Mouse (Mus musculus) megakaryocyte, adult 5-6 weeks (primary cell): ENCODE measurements around the gene Gpc5. TPM values are rescaled to one million over a fixed set of nuclear protein-coding genes. Genes with fewer than 3 reads are reported as not detected.

Experiments used
- ATAC-seq: 2 replicates; pipeline ENCODE4 v1.8.0; 2016; ENCODE audit warnings: mild to moderate bottlenecking, inconsistent platforms; ENCODE audit not compliant: poor library complexity, severe bottlenecking
- total RNA-seq, 2 experiments: library from RNA; stranded (forward) in 1 of 2; stranded (reverse) in 1 of 2; fragments of 153-499, 151-499 nt in 1 of 2; fragments of 221-1000, 200-1000 nt in 1 of 2; gene quantifications; 2 replicates each; pipeline versions ENCODE4 v1.2.3 to v1.2.4; 2015 to 2017

Gene Gpc5
- total RNA-seq, 2 experiments from 2014 or later, result not detected

DNA sequence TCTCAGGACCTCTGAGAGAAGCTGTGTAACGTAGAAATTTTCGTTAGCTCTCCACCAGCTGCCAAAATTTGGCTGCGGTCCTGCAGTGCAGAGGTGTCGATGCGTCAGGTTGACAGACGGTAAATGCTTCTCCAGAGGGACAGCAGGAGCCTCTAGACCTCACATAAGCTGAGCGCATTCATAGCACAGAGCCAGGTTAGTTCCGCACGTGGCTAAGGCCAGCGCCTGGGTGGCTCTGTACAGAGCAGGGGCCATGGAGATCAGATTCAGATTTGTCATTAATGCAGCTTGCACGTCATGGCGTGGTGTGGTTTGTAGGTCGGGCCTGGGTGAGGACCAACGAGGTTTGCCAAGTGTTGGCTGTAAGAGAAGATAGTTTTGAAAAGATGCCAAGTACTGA lies 385.3 kb downstream of the Gpc5 start:
- no peak for ATAC-seq

DNA sequence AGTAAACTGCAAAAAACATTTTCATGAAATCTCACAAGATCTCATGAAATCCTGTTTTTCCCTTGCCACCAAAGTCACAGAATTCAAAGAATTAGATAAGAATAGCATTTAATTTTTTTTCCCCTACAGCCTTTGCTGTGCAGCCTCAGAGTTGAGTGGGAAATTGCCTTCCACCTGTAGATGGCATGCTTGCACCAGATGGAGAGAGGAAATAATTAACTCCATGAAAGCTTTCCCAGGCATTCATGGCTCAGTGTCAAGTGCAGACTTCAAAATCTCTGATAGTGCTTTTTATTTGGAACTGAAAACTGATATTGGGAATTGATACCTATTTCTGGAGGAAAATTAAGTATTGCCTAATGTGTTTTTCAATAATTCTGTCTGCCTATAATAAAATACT lies 393.1 kb downstream of the Gpc5 start:
- no peak for ATAC-seq

DNA sequence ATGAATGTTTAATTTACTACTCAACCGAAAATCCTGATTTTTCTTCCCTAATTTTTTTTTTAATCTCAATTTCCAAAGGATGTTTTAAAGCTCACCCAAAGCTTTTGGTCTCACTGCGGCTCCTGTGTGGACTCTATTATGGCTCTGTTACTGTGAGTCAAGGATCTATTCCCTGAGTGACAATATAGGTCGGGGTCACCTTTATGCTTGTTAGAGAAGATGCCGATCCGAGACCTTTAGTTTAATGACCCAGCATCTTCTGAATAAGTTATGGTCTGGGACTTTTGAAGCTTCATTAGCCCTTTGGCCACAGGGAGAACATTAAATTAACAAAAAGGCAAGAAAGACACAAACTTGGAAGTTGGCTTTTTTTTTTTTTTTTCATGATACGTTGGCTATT lies 408.8 kb downstream of the Gpc5 start:
- no peak for ATAC-seq

DNA sequence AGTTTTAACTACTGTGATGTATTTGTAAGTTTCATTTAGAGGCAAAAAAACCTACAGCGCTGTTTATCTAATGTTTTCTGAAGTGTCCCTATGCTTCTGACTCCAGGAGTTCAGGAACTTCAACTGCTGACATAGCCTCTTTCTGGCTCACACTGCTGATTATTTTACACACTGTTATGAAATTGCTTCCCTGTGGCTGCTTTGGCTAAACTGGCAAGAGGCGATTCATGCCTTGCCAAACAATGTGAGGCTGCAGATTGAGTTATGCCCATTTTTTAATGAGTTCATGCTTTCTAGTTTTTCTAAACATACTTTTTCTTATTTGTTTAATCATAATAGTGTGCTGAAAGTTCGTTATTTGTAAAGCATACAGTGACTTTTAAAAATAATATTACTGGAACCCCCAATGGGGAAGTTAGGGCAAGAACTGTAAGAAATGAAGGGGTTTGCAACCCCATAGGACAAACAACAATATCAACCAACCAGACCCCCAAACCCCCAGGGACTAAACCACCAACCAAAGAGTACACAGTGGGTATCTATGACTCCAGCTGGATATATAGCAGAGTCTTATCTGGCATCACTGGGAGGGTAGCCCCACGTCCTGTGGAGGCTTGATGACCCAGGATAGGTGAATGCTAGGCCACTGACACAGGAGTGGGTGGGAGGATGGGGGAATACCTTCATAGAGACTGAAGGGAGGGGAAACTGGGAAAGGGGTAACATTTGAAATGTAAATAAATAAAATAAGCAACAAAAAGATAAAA lies 454.7 kb downstream of the Gpc5 start:
- no peak for ATAC-seq

DNA sequence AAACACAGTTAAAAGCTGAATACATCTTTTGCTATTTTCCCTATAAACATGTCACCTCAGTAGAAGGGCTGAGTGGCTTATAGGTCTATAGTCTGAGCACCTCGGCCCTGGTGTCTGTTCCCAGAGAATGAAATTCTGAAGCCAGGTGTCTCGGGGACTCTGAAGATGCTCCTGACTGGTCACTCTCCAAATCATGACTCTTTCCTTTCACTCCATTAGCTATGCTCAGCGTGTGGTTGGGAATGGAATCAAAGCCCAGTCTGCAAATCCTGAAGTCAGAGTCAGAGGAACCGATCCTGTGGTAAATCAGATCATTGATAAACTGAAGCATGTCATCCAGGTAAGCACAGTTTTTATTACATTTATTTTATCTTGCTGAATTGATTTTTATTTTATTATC lies 460.0 kb downstream of the Gpc5 start:
- no peak for ATAC-seq

DNA sequence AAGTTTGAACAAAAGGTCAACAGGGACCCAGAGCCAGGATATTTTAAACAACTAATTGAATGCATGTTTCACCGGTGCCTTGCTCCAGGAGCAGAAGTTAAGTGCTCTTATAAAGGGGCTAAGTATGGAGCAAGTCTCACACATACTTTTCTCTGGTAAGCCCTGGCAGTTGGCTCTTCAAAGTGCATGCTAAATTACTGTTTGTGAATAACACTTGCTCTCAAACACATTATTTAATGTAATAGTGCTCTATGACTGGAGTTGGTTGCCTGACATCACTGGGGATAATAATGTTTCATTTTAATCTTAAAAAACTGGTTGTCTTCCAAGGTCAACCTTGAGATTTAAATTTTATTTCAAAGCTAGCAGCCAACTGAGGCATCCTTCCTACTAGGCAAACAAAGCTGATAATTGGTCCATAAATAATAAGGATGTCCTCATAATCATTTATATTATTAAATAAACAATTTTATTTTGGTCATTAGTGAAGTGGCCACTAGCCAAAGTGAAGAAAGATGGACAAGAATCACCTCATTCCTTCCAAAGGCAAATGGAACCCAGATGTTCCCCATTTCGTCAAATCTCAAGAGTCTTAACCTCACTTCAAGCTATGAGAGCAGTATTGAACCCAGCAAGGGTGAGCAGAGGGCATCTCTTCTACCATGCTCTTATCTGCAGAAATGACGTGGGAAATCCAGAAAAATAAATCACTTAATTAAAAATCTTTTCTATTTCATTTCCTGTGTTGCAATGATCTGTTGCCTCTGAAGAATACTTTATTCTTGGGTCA lies 488.6 kb downstream of the Gpc5 start:
- no peak for ATAC-seq

DNA sequence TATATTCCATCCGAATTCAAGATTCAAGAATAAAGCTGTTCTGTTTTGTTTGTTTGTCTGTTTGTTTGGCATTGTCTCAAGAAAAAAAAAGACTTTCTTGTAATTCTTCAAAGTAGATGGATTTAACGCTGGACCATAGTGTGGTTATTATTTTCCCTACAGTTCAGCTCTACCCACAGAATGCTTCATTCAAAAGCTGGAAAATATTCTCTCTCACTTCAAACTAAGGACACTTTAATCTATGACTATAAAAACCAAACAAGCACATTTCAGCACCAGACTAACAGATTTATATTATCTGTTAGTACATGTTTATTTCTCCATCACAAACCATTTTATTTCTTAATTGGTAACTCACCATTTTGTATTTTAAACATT lies 489.2 kb downstream of the Gpc5 start:
- no peak for ATAC-seq

DNA sequence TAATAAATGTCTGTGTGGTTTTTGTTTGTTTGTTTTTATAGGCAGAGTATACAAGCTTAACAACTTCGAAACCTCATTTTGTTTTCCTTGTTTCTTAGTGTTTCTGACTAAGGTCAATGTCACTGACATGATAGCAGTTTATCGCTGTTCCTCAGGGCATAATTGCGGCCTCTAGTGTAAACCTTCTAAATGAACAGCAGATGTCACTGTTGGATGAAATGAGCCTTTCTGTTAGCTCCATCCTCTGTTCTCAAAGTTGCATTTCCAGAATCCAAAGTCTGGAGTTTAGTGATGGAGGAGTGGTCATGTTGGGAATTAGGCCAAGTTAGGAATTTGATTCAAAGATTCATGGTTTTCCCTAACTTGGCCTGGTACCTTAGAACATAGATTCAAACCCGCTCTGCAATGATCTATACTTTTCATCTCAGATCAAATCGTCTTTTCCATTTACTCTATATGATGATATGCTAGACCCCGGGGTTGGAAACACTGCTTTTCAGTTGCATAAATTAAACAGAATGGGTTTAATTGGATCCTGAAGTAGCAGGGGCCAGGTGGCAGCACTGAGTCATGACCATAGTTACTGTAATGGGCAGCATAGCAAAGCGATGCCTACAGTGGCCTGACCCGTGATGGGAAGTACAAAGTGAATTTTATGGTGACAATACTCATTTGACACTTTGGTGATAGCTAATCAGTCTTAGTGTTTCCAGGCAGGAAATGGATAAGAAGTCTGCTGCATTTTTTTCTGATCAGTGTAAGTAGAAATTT lies 508.4 kb downstream of the Gpc5 start:
- ATAC-seq, result no peak

DNA sequence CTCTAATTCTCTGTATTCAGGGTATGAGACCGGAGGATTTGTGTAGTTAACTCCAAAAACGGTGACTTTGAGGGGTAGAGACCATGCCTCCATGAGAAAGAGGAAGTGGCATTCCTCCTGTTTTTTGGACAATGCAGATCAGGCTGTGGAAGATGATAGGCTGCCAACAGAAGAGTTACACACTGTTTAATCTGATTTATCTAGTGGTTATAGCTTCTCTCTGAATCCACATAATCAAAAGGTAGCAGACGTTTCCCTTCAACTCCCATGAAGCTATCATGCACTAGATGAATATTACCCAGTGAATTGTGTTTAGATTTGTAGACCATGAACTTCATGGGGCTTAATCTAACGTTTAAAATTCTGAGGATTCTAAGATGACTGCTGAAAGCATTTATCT lies 522.1 kb downstream of the Gpc5 start:
- no peak for ATAC-seq

DNA sequence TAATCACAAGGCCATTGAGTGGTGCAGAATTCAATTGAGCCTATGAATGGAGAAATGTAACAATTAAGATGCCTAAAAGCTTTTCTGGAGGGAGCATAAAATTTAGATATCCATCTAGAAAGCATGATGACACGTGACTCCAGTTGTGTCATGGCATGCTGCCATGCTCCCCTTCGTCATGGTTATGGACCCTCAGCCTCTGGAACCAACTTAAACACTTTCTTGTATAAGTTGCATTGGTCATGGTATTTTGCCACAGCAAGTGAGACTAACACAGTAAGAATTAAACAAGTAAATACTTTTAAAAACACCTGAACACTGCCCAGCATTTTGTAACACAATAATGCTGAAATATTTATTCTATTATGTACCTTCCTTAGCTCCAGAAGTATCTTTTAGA lies 524.3 kb downstream of the Gpc5 start:
- no peak for ATAC-seq

DNA sequence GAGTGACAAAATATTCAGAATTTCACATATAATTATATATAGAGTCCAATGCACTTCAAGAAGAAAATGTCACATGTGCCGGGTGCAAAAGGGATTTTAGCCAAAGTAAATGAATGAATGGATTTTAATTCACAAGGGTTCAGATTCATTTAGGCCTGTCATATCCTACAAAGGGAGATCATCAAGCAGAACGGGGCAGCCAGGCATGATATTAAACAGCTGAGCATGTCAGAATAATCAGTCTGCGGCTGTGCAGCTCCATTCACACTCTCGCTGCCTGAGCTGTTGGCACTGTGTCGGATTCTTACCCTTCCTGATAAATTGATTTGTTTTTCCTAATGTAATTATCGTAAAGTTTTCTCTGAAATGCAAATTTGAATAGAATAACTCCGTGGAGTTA lies 524.8 kb downstream of the Gpc5 start:
- ATAC-seq, result no peak

DNA sequence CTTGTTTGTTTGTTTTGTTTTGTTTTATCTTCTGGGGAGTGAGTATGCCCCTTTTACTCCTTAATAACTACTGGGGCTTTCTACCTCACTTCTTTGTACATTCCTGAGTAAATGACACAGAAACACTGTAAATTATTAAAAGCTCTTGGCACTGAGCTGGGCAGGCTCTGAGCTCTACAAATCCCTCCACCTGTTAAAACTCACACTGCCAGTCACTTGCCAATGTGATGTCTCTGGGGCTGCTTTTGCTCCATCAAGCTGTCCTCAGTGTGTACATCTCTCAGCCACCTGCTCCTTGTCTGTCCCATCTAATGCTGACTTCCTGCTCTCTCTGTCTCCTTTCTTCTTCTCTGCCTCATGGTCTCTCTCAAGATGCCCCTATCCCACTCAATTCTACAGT lies 528.5 kb downstream of the Gpc5 start:
- ATAC-seq, result no peak

DNA sequence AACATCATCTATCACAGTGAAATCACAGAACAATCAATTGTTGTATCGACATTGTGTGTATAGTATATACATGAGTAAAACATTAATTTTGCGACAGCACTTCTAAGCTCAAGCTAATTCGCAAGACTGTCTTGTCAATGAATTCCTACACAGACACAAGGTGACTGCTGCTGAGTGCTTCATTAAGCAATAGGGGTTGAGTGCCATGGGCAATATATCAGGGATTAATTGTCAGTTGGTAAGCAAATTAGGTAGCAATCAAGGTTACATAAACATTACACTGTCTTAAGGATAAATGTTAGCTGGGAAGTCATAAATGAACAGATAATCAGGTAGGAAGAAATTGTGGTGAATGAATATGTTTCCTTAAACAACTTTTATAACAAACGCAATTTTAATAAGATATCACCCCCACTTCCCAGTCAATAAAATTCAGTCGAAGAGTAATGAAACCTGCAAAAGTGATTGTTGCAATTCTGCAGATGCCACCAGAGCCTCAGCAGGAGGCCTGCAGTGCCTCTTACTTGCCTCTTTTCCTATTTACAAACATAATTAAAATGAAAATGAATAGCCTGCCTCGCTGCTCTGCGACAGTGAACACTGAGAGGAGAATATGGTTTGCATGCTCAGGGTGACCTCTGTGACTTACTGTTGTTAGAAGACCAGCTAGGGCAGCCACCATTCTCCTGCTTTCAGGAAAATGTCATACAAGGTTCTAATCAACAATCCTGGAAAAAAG lies 539.3 kb downstream of the Gpc5 start:
- ATAC-seq, result no peak

DNA sequence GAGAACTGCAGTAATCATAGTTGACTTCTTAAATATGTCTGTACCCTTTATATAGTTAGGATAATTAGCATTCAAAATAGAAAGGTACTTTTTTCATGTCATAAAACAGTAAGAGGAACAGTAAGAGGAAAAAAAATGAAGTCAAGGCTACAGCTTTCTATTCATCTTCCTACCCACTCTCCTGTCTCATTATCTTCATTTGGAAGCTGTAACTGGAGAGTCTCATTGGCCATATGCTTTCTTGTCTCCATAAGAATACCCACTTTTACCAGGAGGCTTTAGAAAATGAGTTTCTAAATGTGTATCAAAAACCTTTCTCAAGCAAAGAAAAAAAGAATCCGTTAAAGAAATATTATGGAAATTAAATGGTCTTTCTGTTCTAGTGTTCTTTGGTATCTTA lies 541.3 kb downstream of the Gpc5 start:
- ATAC-seq, result no peak

DNA sequence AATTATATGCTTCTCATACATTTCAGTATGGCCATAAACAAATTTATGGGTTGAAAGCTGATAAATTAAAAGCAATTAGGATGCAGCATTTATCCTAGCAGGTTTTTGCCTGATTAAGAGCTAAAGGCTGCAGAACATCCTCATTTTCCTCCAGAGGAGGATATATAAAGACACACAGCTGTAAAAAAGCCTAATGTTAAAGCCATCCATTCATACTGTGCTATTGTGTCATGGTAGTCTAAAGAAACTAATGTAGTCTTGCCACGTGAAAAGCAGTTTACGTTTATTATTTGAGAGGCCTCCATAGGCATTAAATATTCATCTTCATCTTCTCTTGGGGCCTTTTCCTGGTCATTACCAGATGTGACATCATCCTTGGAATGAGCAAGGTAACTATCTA lies 587.9 kb downstream of the Gpc5 start:
- no peak for ATAC-seq

DNA sequence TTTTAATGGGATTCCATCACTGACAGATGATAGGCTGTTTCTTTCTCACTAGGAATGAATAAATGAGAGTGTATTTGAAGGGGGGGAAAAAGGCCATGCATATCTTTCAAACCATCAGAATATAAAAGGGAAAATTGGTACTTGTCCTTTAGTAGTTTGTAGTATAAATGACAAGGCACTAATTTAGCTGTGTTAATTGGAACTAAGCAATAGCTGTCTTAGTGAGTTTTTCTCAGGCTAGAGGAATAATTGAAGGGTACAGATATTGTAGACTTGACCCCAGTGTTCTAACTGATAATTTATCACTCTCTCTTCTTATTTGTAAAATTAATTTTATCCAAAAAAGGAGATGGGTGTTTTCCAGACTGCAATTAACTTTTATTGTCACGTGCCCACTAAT lies 654.0 kb downstream of the Gpc5 start:
- no peak for ATAC-seq

DNA sequence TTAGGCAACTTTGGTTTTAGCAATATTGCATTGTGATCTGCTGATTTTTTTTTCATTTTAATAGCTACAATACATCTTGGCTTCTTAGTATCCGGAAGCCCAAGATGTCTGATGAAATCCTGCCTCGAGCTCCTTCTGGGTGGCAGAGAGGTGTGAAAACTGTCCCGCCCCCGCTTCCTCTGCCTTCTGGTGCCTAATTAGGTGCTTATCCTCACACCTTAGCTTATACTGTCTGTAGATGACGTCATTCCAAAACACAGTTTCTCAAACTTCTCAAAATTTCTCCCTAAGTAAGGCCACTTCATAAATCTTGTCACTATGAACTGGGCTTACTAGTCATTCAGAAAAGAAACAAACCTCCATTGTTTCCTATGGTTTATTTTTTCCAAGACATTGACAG lies 668.2 kb downstream of the Gpc5 start:
- ATAC-seq, result no peak

DNA sequence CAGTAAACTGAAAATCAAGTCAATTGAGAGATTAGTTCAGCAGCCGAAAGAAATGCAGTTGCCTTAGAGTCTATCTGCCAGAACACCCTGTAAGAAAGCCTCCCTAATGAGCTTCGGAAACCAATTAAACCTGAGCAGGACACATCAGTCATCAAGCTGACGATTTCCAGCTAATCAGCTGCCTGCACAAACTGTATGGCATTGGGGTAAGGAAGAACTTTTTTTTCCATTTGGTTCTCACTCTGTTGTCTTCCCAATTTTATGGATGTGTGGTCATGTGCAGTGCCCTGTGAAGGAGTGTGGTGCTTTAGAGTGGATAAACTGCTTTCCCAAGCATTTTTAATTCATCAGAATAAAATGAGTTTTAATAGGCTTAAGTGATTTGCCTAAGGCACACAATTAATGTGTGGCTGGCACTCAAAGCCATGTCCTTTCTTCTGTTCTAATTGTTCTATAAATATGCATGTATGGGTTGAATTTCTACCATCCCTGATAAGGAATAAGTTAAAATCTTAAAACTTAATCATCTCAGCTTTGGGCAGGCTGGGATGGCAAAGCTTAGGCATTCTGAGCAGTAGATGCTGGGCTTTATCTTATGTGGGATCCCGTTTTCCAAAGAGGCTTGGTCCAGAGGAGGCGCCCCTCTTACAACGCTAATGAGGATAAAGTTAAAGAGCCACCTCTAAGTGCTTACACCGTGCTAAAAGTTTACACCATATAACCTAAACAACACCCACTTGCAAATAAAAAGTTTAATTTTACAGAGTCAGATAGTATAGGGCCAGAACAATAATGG lies 687.6 kb downstream of the Gpc5 start:
- ATAC-seq, result no peak

DNA sequence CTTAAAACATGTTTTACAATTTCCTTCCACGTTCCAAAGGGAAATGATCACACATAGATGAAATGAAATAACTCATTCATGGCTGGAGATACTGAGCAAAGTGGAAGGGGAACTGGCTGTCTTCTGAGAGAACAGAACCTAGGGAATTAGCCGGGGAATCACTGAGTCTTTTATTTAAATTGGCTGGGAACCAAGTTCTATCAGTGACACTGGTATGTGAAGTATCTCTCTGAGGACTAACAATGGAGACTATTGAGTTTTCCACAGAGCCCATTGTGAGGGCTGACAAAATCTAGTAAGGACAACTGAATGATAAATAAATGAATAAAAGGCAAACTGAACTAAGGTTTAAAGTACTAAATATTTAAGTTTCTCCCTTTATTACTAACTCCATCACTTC lies 712.7 kb downstream of the Gpc5 start:
- no peak for ATAC-seq

DNA sequence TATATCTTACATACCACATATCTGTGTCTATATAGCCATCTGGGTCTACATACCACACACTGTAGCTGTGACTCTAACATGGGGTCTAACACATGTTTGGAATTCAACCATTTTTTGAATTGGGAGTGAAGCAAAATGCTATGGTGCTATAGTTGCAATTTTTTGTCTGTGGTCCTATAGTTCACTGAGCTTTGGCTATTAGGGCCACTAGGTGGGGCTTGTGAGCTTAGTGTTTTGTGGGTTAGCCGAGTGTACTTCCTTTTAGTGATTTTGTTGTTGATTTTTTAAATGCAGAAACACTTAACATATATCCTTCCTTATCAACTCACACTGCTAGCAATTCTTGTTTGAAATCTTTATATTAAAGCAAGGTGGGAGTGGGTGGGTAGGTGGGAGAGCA lies 727.0 kb downstream of the Gpc5 start:
- no peak for ATAC-seq
